Mouse (Mus musculus) cerebellum, adult (tissue): ENCODE measurements around the gene Olfr153.
"Not testable (repeated sequence)": the region's sequence is repeated elsewhere in the genome, so short reads cannot be mapped to it uniquely, and the experiment has no call there.

ENCODE experiments used
- ATAC-seq: cut with Nextera tagmentation; 2 replicates; pipeline ENCODE4 v1.9.2; 2017; ENCODE audit warnings: mild to moderate bottlenecking, moderate library complexity, mixed read lengths; ENCODE audit not compliant: insufficient number of reproducible peaks, low FRiP score, low TSS enrichment

Olfr153 gene

DNA sequence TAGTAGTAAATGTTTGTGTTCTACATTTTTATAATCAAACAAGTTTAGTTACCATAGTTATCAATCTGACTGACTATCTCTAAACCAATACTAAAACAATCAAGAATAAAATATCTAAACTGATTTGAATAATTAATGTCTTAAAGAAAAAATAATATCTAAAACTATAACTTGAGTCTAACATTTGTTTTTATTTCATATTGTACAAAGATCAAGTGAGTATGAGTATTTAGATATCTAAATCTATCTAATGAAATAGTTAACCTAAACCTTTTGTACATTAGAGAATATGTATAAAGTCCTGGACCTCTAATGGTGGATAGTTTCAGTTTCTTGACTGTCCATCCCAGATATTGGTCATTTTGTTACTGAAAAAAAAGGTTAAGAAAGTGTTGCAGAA lies at the start of gene Olfr153:
Gene Olfr153 (plus strand): TSS at position 301 of the 400 bp plus-strand sequence.
- no peak for ATAC-seq

DNA sequence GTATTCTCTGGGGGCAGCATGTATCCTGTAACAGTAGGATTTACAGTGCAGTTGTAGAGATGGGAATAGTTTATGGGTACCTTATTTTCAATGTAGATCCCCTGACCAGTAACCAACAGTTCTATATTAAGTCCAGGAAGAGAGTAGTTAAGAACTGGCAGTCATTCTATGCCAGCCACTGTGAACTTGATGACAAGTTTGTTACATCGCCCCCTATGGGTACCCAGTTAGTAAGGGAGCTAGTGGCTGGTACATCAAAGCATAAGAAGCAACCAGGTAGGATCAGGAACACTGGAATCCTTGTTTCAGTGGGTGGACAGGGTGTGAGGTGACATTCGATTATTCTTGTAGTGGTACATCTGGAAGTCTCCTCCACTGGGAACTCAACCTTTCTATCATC lies 49.3 kb upstream of the Olfr153 start:
- no peak for ATAC-seq

DNA sequence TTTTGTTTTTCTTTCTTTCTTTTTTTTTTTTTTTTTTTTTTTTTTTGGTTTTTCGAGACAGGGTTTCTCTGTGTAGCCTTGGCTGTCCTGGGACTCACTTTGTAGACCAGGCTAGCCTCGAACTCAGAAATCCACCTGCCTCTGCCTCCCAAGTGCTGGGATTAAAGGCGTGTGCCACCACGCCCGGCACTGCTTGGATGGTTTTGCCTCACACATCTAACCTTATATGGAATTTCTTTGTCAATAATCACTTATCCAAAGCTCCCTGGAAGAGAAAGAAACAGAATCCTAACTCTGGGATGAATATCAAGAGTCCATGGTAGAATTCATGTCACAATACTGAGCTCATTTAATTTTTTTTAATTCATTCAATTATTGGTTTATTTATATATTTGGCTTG lies 34.6 kb upstream of the Olfr153 start, which contains the start of gene Pramel7:
Gene Pramel7 (minus strand): TSS at position 101 of the 400 bp plus-strand sequence.
- ATAC-seq, result not testable (repeated sequence)

DNA sequence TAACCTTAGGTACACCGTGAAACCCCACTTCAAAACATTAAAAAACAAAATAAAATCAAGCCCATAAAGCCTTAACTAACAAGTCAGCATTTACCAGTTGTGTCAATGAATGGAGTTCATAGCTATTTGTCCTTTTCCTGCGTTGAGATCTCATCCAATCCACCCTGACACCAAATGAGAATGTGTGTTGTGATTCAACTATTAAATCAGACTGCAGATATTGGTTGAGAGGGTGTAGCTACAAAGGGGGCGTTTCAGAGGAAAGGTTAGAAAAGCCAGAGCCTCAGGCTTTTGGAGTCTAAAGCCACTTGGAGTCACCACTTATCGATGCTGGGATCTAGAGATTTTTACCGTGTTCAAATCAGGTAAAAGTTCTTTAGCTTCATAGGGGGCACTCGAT lies 25.3 kb upstream of the Olfr153 start, which contains the start of gene Pramel6:
Gene Pramel6 (plus strand): TSS at position 301 of the 400 bp plus-strand sequence.
- ATAC-seq, result no peak

DNA sequence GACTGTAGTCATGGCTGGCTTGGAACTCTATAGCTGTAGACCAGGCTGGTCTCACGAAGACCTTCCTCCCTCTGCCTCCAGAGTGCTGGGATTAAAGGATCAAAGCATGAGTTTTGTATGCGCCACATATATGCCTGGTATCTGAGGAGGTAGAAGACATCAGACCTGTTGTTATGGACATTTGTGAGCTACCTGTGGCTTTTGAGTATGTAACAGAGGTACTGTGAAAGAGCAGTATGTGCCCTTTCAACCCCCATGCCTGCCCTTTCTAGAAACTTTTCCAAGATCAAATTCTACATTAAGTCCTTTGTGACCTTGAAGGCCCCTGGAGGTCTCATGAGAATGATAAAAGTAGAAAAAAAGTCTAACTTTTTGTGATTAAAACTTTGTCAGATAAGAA lies 16.6 kb upstream of the Olfr153 start:
- ATAC-seq, result no peak

DNA sequence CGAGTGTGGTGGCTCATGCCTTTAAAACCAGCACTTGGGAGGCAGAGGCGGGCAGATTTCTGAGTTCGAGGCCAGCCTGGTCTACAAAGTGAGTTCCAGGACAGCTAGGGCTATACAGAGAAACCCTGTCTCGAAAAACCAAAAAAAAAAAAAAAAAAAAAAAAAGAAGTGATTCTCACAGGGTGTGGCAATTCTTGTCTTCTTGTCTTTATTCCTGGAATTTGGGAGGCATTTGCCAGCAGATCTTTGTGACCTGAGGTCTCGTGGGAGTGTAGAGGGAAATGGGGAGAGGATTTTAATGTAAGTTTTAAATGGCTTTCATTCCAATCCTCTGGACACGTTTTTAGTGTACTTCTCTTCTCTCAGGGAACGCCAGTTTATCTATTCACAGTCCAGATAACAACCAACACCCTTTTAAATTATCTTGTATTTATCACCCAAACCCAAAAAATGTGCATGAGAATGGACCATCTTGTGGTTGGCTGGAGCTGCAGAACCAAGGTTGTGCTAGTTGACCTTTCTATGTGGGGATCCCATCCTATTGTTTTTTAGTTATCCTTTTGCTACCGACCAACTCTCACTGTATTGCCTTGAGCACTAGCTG lies 16.0 kb upstream of the Olfr153 start:
- no peak for ATAC-seq

DNA sequence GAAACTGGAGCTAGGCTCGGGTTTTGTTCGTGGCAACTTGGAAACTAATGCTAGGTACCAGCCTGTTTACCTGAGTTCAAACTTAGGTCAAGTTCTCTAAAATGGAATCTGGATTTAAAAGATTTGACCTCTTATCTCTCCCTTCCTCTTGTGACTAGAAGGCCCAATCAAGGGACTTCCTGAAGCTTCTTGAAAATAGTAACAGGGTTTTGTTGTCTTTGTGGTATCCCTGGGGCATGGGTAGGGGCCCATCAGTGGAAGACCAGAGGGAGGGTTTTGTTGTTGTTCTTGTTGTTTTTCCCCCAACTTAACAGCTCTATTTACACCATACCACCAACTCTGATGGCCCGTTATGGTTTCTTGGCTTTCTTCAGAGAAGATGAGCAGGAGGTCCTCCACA lies 15.0 kb upstream of the Olfr153 start:
- no peak for ATAC-seq

DNA sequence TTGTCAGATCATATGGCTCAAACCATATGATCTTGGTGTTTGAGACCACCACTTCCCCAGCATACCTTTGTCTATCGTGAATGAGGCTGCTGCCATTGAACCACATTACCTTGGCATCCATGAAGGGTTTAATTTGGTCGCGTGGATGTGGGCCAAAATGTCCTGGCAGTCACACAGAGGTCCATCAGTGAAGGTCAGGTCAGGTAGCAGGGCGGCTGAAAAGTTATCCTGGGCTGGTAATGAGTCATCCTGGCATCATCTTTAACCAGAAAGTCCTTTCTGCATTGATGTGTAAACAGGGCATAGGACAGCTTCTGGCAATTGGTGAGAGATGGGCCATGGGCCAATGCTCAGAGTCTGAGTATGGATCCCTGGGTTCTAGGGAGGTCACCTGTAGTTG lies 10.9 kb upstream of the Olfr153 start:
- no peak for ATAC-seq

DNA sequence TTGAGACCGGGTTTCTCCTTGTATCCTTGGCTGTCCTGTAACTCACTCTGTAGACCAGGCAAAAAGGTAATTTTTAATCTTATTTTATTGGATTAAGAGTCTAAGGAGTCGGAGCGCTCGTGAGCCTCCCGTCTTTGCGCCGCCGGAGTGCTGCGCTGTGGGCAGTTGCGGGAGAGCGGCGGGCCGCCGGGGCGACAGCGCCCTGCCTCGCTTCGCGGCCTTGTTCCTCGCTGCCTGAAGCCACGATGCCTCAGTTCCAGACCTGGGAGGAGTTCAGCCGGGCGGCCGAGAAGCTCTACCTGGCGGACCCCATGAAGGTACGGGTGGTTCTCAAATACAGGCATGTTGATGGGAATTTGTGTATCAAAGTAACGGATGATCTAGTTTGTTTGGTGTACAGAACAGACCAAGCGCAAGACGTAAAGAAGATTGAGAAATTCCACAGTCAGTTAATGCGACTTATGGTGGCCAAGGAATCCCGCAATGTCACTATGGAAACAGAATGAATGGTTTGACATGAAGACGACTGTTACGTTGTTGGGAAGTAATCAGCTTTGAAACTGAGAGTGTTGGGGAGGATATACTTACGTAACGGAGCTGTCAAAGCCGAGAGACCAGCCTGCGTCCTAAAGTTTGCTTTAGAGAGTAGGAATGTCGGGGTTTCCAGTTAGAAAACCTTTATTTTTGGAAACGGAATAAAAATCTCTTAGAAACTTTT lies 5.5 kb upstream of the Olfr153 start:
- ATAC-seq, result peak; percentile 70; the same call in 1 of the 2 replicates

DNA sequence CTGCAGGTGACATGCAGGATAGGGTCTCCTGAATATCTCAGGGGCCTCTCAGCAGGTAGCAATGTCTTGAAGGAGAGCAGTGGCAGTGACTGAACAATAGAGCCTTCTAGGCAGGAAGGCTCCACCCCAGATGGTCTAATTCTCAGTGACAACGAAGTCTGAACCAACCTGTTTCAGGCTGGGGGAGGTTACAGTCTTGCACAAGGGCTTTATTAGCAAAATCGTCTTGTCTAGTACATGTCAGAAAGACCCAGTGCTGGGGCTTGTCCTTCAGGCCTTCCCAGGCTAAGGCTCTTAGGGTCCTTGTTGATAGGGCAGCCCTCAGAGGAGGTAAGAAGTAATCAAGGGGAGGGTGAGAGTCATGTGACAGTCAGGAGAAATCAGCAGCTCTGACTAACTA lies 3.2 kb downstream of the Olfr153 start:
- no peak for ATAC-seq

DNA sequence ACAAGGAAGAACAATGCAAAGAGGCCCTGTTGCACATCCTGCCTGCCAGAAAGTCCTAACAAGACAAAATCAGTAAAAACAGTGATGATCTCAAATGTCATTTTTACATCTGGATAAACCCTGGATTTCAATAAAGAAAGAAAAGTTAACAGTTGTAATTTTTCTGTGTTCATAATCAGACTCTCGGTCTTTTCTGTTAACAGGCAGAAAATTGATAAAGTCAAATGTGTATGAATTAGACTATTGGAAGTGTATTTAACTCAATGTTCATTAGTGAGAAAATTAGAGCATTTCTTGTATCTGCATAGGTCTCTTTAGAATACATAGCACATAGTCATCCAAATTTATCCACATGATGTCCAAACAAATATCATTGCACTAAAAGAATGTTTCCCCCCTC lies 13.8 kb downstream of the Olfr153 start, which contains the start of gene Olfr1128:
Gene Olfr1128 (minus strand): TSS at position 101 of the 400 bp plus-strand sequence.
- ATAC-seq, result no peak

DNA sequence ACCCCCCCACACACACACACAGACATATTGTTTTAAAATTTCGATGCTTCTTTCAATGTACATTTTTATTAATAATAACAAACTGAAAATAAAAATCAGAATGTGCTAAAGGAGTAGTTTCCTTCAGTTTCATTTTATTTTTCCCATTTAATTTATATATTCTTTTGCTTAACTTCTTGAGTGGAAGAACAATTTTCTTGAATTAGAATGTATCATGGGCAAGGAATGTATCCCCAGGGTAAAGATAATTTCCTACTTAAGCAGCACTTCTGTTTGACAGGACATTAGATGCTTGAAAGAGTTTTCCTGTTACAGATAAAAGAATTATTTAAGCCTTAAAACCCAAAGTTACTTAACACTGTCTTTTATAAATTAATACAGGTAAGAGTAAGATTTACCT lies 42.0 kb downstream of the Olfr153 start, which contains the start of gene Olfr1129:
Gene Olfr1129 (plus strand): TSS at position 301 of the 400 bp plus-strand sequence.
- ATAC-seq, result not testable (repeated sequence)
